Mouse (Mus musculus) erythroid progenitor cell, adult 5-6 weeks (primary cell): ENCODE measurements around the gene Fggy. TPM values are rescaled to one million over a fixed set of nuclear protein-coding genes. Genes with fewer than 3 reads are reported as not detected.

Experiments used
- ATAC-seq: replicated peaks from 2 replicates; pipeline ENCODE4 v1.8.0; 2016; ENCODE audit warnings: moderate number of reproducible peaks, mild to moderate bottlenecking, moderate TSS enrichment, inconsistent platforms; ENCODE audit not compliant: poor library complexity, low FRiP score, severe bottlenecking
- total RNA-seq, 2 experiments: library from RNA; stranded (forward) in 1 of 2; stranded (reverse) in 1 of 2; fragments of 150-400 nt in 1 of 2; fragments of 186-747, 209-891 nt in 1 of 2; gene quantifications; 2 replicates each; pipeline versions ENCODE4 v1.2.3 to v1.2.4; 2015 to 2017; ENCODE audit warnings: low replicate concordance in 2 of 2

Fggy gene
- total RNA-seq, 2 experiments from 2014 or later: 8.8 TPM; not detected in 1

DNA sequence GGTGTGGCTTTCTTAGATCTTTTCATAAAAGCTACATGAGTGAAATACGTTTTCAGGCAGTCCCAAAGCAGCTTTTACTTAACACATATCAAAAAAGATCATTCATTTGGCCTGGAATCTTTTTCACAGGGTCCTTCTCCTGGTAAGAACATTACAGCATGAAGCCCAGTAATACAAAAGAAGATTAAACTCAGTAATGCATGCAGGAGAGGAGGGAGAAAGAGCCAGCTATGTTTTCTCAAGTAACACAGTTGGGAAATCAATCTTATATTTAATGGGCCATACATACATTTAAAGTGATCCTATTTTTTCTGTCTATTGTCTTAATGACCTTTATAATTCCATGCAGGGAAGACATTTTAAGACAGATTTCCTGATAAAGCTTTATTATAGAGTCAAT, 282.6 kb downstream of the Fggy start:
- no peak for ATAC-seq

DNA sequence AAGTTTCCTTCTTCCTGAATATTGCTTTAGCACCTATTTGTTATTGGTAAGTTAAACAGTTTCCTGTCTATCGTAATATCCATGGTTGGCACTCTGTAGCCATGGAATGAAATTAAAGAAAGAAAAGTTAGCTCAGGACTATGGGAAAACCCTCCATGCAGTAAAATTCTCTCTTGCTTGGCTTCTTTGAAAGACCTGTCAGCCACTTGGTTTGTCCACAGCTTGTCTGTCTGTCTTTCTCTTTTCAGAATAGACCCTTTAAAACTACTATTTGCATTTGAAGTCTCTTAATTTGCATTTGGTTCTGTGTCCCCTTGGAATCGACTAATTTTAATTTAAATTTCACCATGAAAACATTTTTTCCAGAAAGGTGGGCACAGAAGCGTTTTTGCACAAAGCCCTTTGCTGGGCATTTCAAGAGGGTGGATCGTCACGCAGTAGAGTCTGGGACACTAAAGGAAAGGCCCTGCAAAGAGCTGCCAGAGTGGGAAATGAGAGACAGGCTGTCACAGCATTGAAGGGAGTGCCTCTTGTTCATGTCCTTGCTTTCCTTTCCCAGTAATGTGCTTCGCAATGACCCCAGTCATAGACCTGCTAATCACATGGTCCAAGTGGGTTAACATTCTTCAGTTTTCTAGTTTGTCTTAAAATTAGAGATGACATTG, 283.2 kb downstream of the Fggy start:
- ATAC-seq: no peak

DNA sequence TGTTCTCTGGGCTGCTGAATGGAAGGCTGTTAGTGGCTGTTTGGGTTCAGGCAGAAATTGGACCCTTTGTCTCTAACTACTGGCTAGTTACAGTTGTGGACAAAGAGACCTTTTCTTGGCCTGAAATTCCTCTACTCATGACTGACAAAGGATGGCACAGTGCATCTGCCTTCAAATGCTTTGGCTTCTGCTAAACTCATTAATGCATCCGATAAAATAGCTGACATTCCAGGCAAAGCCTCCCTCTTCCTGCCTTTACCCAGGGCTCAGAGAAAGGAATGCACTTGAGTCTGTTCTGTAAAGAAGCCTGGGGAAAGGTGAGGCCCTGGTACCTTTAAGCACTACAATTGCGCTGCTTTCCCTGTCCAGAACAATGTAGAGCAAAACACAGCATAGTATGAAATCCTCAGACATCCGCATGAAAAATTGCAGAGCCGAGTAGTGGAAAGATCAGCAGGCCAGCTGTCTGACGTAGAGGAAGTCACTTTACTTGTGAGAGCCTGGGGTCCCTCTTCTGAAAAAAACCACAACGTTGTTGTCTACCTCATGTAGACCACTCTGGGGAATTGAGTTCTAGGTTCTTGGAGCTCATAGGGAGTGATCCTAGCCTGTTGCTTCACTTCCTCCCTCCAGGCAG, 288.8 kb downstream of the Fggy start:
- no peak for ATAC-seq

- no peak for ATAC-seq
These were observed 289.9 kb downstream of the Fggy start for GRCm38 (mm10) chr4:95847219-95847618.

- ATAC-seq: no peak
These were observed 290.4 kb downstream of the Fggy start for GRCm38 (mm10) chr4:95847664-95848063.

- ATAC-seq: no peak
These were observed 292.2 kb downstream of the Fggy start for GRCm38 (mm10) chr4:95849497-95849896.

GRCm38 (mm10) chr4:95850044-95850739, 292.9 kb downstream of the Fggy start:
- ATAC-seq: no peak

- ATAC-seq: no peak
These were observed 294.9 kb downstream of the Fggy start for GRCm38 (mm10) chr4:95852257-95852656.

- no peak for ATAC-seq
These were observed 298.7 kb downstream of the Fggy start for GRCm38 (mm10) chr4:95856008-95856407.

GRCm38 (mm10) chr4:95860601-95861000, 303.3 kb downstream of the Fggy start:
- ATAC-seq: no peak

- ATAC-seq: no peak
These were observed 303.8 kb downstream of the Fggy start for GRCm38 (mm10) chr4:95861074-95861473.

DNA sequence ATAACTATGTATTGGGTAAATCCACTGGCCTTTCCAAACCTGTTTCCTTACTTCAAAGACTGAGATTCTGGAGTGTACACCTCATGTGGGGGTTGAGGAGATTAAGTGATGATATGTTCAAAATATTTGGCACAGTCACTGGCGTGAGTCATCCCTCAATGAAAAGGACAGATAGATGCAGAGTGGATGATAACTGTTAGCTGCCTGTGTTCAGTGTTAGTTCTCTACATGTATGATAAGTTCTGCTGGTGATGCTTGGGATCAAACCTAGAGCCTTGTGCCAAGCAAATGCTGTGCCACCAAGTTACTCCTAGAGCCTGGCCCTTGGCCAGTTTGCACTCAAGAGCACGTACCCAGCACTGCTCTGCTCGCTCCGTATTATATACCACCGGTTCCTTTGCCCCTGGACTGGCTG, 304.4 kb downstream of the Fggy start:
- no peak for ATAC-seq

- no peak for ATAC-seq
These were observed 305.0 kb downstream of the Fggy start for GRCm38 (mm10) chr4:95862276-95862675.

GRCm38 (mm10) chr4:95862781-95863499, 305.6 kb downstream of the Fggy start:
- ATAC-seq: no peak

DNA sequence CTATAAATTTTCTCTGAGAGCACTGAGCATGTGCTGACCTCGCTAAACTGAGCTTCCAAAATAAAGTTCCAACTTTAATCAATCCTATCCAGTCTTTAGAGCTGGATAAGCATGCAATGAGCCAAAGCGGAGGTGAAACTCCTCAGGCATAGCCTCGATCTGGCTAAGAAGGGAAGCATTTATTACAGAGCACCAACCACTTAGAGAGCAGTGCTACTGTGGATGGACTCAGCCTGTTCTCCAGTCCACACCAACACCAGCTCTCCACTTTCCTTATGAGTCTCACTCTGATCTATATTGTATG, 306.1 kb downstream of the Fggy start:
- no peak for ATAC-seq

- no peak for ATAC-seq
These were observed 307.9 kb downstream of the Fggy start for GRCm38 (mm10) chr4:95865251-95865650.

DNA sequence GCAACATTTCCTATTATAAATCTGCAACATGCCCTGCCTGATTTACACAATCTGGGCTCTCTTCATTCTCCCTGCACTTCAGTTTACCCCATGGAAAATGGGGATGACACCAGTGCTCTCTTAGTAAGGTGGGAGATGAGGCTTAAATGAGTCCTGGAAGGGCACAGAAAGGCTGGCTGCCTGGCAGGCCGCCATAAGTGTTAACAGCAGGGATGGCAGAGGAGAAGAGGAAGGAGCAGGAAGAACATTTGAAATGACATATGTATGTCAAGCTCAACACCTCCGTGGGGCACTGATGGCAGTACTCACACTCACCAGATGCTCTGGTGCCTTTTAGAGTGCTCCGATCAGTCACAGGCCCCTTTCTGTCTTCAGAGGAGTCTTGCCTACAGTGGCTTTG, 308.6 kb downstream of the Fggy start:
- ATAC-seq: no peak

DNA sequence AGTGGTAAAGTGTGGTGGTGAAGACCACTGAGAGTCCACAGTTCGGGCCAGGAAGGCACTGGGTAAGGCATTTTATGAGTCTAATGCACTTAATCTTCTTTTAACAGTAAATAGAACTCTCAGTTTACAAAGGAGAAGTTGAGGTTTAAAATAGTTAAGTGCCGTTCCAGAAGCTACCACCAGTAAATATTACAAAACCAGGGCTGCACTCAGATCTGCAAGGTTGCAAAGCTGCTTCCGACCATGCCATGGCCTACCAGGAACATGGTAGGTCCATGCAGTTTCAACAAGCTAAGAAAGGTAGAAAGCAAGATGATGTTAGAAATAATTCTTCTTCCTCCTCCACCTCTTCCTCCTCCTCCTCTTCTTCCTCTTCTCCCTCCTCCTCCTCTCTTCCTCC, 309.8 kb downstream of the Fggy start:
- no peak for ATAC-seq

DNA sequence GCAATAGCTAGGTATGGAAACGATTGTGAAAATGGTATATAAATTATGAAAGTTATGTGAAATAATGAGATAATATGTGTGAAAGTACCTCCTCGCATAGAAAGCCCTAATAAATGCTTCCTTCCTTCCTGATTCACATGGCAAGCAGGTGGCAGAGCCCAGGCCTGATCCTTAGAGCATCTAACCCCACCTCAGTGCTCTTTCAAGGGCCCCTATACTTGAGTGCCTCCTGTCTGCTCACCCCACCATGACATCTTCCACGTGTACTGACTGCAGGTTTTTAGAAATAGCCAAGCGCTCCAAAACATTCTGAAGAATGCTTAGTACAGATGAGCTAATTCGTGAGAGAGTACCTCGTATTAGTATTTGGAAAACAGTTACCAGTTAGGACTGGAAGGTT, 311.0 kb downstream of the Fggy start:
- ATAC-seq: no peak

- no peak for ATAC-seq
These were observed 314.0 kb downstream of the Fggy start for GRCm38 (mm10) chr4:95871216-95871881.
